Mouse (Mus musculus): ENCODE data around the gene Ctcf.

- TF ChIP-seq CTCF (IDR thresholded peaks at IDR 0.05; ENCODE audit: borderline replicate concordance, insufficient read depth, low read length) (no peak), POLR2A (IDR thresholded peaks at IDR 0.05; ENCODE audit: low read depth, low read length) (no peak)
Observed at GRCm38 (mm10) chr8:105598777-105599176, 37.6 kb upstream of the Ctcf start.
